Mouse (Mus musculus): ENCODE results near the gene Nmnat2.
A peak's percentile ranks its signal among the peaks of the same experiment; 100 is the strongest.
"Not testable (repeated sequence)": the region's sequence is repeated elsewhere in the genome, so short reads cannot be mapped to it uniquely, and the experiment has no call there.

Nmnat2 gene

GRCm38 (mm10) chr1:153054112-153054821 lies 99.5 kb downstream of the Nmnat2 start:
- no peak for DNase-seq (ENCODE audit: low spot score in 2 of 2)

DNA sequence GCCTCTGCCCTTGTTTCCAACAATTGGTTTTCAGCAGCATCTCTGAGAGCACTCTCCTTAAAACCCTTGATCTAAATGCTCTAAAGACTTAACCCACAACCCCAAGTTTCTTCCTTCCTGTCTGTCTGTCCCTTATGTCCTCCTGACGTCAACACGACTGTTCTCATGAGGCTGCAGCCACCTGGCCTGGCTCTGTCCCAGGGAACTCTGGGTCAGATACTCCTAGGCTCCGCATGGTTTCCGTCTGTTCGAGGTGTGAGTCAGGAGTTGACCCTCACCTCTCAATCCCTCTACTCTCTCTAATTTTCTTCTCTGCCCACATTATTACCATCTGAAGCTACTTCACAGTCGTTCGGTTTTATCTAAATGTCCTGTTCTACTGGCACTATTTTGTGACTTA lies 103.5 kb downstream of the Nmnat2 start:
- DNase-seq (ENCODE audit: low spot score in 2 of 2) = no peak

- no peak for DNase-seq (ENCODE audit: low spot score in 2 of 2)
These were observed 104.8 kb downstream of the Nmnat2 start for GRCm38 (mm10) chr1:153059626-153060025.

GRCm38 (mm10) chr1:153062547-153062946 lies 107.8 kb downstream of the Nmnat2 start:
- no peak for DNase-seq (ENCODE audit: low spot score in 2 of 2)

DNA sequence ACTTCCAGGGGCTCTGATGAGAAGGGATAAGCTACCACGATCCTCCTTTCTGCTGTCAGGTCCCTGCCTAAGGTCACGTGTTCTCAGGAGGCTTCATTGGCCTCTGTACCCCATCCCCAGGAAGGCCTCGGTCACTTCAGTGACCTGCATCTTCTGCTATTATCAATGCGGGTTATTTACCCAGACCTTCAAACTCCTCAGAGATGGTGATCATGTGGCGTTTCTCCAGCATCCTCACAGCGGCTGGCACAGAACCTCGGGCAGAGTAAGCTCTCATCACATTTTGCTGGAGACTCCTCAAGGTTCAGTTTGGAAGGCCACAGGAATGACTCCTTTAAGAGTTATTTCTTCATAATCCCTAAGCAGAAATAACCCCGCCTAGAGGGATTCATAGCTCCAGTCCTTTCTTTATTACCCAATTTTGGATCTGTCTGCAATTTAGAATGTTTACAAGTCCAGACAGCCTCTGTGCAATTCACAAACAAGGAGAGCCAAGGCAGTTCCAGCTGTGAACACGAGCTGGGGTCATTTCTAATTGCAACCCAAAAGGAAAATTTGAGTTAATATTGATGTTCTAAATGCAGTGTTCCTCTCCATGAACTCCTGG lies 110.1 kb downstream of the Nmnat2 start:
- no peak for DNase-seq (ENCODE audit: low spot score in 2 of 2)

DNA sequence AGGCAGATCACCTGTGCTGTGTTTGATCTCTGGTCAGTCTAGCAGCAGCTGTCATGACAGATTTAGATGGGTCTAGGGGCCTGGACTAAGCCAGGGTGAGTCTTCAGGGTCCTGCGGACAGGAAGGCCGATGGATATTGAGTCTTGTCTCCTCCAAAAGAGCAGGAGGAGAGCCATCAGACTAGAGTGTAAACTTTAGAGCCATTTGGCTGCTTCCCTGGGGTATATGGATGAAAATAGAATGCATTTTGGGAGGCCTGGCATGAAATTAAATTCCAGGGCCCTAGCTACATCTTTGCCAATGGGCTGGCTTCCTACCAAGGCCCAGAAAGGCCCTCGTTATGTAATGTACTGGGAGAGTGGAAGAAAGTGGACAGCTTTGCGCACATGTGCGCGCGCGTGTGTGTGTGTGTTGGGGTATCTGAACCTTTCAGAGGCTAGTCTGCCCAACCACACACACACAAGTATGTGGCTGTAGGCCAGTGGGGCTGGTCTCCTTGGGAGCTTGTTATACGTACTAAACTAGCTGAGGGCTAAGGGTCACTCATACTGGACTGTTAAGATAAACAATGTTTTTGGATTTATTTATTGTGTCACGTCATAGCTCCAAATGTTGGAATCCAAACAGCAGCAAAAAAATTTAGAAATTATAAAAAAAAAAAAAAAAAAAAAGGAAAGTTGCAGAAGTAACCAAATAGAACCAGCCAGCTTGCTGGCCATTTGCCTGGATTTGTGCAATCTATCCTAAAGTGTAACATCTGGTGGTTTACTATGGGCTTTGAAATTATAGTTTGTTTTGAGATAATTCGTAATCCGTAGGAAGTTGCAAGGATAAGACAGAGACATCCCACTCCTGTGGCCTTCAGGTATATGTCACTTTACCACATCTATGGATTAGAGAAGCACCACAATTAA lies 110.9 kb downstream of the Nmnat2 start:
- no peak for DNase-seq (ENCODE audit: low spot score in 2 of 2)

GRCm38 (mm10) chr1:153066387-153066781 lies 111.6 kb downstream of the Nmnat2 start:
- DNase-seq (ENCODE audit: low spot score in 2 of 2) = no peak

DNA sequence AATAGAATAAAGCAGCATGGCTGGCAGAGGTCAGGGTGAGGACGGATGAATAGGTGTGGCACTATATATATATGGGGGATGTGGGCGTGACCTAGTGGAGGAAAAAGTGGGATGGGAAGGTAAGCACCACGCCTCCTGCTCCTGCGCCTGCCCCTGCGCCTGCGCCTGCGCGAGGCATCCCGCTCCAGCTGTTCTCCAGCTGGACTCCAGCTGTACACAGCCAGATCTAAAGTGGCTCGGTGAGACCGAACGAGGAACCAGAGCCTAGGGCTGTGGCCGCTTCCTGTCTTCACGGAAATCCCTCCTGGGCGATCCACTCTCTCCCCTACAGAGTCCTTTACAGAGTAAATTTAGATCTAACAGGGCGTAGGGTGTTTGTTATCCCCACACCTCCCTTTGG lies 116.8 kb downstream of the Nmnat2 start:
- no peak for DNase-seq (ENCODE audit: low spot score in 2 of 2)

- DNase-seq (ENCODE audit: low spot score in 2 of 2) = no peak
These were observed 117.2 kb downstream of the Nmnat2 start for GRCm38 (mm10) chr1:153071995-153072394.

DNA sequence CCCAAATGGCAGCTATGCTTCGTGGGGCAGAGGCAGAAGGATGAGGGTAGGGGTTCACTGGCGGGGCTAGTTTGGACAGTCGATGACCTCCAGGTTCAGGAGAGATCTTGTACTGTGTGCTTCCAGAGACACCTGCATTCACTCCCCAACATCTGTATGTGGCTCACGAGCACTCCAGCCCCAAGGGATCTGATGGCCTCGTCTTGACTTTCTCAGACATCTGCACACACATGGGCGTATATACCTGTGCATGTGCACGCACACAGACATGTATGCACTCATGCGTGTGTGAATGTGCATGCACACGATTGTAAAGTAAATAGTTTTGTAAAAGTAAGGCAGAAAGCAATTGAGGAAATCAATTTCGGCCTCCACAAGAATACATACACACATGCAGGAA lies 117.9 kb downstream of the Nmnat2 start:
- no peak for DNase-seq (ENCODE audit: low spot score in 2 of 2)

DNA sequence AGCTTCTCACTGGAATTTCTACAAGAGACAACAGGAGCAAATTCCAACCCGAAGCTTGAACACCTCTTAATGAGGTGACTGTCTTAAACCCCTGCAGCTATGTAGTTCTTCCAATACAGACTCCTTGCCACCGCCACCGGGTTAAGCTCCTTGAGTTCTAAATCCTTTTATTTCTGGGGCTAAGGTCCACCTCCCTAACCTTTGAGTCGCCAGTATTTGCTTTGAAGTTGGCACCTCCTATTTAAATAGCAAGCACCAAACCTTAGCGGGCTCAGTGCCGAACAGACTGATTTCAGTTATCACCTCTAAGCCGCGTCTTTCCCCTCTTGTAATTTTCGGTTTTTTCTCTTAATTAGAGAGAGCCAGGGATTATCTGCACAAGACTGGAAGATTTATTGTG lies 118.6 kb downstream of the Nmnat2 start:
- DNase-seq (ENCODE audit: low spot score in 2 of 2) = no peak

DNA sequence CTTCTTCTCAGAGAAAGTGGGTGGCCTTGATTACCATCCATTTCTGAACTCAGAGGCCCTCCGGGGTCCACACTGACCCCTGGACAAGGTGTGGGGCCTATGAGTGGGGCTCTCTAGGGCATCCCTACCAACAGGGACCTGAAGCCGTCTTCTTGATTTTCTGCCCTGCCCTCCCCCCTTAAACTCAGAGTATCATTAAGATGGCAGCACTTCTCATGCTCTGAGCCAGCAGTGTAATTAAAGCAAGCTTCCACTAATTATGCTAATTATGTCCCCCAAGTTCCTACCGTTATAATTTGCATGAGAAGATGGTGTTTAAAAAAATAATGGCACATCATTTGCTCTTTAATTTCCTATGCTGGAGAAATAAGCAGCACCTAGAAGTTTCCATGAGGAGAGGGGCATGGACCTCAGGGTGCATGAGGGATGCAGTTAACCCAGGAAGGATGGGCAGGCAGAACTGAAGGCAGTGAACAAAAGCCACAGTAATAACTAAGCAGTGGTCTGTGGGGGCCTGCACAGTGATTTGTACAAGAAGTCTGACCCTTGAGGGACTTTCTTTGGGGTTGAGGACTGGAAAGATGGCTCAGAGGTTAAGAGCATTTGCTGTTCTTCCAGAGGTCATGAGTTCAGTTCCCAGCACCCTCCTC lies 120.4 kb downstream of the Nmnat2 start:
- no peak for DNase-seq (ENCODE audit: low spot score in 2 of 2)

DNA sequence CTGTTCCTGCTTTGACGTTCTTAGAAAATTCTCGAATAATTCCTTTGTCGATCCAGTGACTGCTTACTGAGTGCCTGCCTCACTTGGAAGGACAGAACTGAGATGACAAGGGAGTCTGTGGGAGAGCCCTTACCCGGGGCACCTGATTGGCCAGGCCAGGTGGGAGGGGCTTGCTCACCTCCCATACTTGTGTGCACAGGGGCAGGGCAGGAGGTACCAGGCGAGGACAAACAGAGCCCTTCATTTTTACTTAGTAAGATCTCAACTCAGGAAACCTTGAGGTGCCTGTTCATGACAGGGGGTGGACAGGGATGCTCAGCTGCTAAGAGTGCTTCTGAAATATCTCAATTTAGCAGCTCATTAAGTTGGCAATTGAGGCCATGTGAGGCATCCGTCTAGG lies 121.2 kb downstream of the Nmnat2 start:
- no peak for DNase-seq (ENCODE audit: low spot score in 2 of 2)

- not testable (repeated sequence) for DNase-seq (ENCODE audit: low spot score in 2 of 2)
These were observed 128.4 kb downstream of the Nmnat2 start for GRCm38 (mm10) chr1:153083233-153083632.

DNA sequence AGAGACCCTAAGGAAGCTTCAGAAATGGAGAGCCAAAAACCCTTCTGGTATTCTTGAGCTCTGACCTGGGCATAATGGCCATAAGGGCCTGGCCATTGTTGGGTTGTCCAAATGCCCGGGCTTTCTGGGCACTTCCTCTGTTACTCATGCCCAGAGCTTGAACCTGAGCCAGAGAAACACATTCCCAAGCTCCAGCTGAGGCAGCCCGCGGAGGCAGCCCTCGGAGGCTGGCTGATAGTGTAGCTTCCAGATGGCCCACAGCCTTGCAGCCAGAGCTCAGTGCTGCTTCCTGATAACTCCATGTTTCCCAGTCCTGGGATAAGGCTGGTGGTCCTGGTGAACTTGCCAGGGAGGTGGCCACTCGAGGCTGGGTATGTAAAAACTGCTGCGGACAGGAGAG lies 129.4 kb downstream of the Nmnat2 start:
- DNase-seq (ENCODE audit: low spot score in 2 of 2) = no peak

DNA sequence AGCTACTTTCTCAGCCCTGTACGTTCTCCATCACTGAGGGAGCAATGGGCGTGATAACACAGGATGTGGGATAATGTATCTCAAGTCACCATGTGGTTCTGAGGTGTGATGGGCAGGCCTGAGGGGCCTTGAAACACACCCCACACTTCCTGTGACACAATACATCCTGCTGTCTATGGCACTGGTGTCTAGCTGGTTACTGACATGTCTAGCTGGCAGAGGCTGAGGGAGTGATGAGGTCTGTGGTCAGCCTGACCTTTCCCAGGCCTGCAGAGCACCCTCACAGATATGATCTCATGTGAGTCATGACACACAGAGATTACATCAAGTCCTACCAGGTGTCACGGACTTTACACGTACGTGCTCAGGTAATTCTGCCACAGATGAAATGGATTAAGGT lies 130.4 kb downstream of the Nmnat2 start:
- DNase-seq (ENCODE audit: low spot score in 2 of 2) = no peak

DNA sequence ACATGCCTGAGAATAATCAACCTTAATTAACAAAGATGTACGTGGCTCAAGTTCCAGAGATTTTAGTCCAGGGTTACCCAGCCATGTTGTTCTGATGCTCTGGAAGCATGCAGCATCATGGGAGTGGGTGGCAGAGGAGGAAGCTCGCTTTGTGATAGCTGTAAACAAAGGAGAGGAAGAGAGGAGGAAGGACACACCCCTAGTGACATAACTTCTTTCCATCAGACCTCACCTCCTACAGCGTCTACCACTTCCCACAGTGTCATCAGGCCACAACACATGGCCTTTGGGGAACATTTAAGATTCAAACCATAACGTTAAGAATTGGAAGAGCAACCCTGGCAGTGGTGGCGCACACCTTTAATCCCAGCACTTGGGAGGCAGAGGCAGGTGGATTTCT lies 133.0 kb downstream of the Nmnat2 start:
- DNase-seq (ENCODE audit: low spot score in 2 of 2) = no peak

- DNase-seq (ENCODE audit: low spot score in 2 of 2) = no peak
These were observed 135.3 kb downstream of the Nmnat2 start for GRCm38 (mm10) chr1:153090081-153090480.

DNA sequence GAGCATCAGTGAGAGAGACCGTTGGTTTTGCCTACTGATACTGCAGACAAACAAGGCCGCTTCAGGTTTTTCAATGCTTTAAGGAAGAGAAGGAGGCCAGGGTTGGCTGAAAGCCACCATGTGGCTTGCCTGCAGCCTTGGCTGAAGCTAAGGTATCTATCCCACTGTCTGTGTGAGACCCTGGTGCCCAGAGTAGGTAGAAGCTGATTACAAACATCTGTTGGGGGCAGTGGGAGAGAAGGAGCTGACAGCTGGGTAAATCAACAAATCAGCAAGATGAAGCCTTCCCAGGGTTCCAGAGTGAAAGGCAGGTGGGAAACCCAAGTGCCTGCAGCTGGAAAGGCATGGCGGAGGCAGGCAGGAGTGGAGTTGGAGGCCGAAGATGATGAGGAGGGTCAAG lies 136.0 kb downstream of the Nmnat2 start:
- no peak for DNase-seq (ENCODE audit: low spot score in 2 of 2)

DNA sequence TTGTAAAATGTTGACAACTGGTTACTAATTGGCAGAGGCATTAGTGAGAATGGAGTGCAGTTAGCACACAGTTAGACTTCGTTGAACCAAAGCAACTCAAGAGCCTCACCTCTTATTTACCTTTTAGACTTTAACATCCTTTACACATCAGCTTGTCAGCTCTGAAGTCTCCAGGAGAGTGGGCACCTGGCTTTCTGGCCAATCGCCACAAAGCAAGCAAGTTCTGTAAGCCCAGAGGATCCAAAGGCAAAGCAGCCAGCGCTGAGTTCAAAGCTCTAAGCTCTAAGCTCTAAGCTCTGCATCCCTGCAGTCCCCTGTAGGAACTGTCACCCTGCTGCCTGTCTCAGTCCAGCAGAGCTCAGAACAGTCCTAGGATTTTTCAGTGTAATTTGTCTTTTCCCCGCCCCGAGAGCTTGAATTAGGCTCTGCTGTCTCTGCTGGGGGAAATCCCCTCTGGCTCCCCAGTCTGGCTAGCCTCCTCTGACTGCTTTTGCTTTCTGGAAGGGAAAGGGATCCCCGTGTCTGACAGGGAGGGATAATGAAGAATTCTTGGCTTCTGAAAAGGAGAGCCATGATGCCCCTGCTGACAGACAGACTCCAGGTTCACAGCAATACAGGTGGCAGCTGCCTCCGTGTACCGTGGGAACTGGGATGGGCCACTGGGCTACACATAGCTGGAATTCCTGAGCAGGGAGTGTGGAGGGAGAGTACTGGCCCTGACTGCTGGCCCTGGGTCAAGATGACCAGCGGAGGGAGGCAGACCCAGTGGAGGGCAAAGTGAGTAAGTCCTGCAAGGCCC lies 136.8 kb downstream of the Nmnat2 start:
- DNase-seq (ENCODE audit: low spot score in 2 of 2) = no peak

DNA sequence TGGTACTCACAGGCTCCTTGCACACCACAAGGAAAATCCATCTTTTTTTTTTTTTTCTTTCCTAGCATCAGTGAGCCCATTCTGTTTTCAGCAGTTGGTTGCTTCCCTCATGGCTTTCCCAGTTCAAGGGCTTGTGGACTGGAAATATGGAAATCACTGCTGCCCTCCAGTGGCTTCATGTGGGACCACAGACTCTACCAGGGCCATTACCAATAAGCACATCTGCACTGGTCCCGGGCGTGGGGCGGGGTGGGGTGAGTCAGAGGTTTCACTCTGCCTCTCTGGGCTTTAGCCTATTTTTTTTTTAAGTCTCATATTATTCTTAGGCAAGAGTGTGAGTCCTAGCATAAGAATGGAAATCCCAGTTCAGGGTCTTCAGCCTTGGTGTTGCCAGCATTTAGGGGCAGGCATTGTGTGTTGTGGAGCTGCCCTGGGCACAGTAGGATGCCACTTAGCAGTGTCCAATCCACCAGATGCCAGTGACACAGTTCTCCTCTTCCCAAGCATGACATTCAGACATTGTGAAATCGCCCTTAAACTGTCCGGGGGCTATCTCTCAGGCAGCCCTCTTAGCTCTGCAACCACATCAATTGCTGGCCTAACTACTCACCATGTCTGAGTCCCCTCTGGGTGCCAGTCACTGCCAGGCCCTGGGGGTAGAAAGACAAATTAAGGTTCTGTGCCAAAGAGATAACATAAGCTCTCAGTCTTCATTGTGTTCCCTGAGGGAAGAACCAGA lies 137.6 kb downstream of the Nmnat2 start:
- DNase-seq (ENCODE audit: low spot score in 2 of 2) = peak in 1 of 2 experiments; percentile 11

Measured in spleen, postnatal 14 days (tissue).